Comparison of ENCODE assay signal across 8 mouse cellular contexts in genomic region chr16:10979064-10979803, GRCm38 (mm10).
DNase-seq lines count a peak whose midpoint lies in the region; ATAC-seq and TF ChIP-seq lines count a peak whose summit lies in the region.

No protein-coding gene starts in this region.

- 0 out of 2 replicates have a peak overlapping the region, but pooled peaks have one; percentile 13 for H3K27ac ChIP-seq in liver, embryonic 13.5 days
- H3K27ac ChIP-seq in bone marrow macrophage, adult 2 months (ENCODE audit: insufficient read depth, low read depth, low read length), result 0 out of 2 replicates have a peak overlapping the region, but pooled peaks have one; percentile 11
- H3K27ac ChIP-seq in hindbrain, embryonic 15.5 days (replicated peaks), result 0 out of 2 replicates have a peak overlapping the region, but pooled peaks have one; percentile 3

- peaks cover 64% of the 10 kb centered on the region for H3K4me1 ChIP-seq in liver, embryonic 13.5 days (replicated peaks)
- peaks cover 67% of the 10 kb centered on the region for H3K4me1 ChIP-seq in bone marrow macrophage, adult 2 months (ENCODE audit: control insufficient read depth, insufficient read depth, low read length)
- peaks cover 9% of the 10 kb centered on the region for H3K4me1 ChIP-seq in hindbrain, embryonic 15.5 days (replicated peaks)

- no peaks in the 10 kb centered on the region for H3K9me3 ChIP-seq in liver, embryonic 13.5 days (replicated peaks)
- no peaks in the 10 kb centered on the region for H3K9me3 ChIP-seq in hindbrain, embryonic 15.5 days

- DNase-seq in liver, embryonic 13.5 days, result no peak
- no peak for DNase-seq in liver
- DNase-seq in mesoderm, embryonic 11.5 days (ENCODE audit: low read depth, low spot score), result peak; percentile 47
- DNase-seq in cerebellum, postnatal 4 days (ENCODE audit: low spot score in 2 of 2), result no peak
- DNase-seq in ovary, postnatal 10 days (ENCODE audit: low spot score), result no peak
- DNase-seq in adrenal gland, adult 18-20 months (ENCODE audit: low spot score in 2 of 2), result no peak

- TF ChIP-seq POLR2A in bone marrow macrophage, adult 2 months (IDR thresholded peaks at IDR 0.05; ENCODE audit: borderline replicate concordance, low read depth, low read length), result no peak

- no peak overlapping the region for H3K9ac ChIP-seq in liver, embryonic 13.5 days
- H3K9ac ChIP-seq in hindbrain, embryonic 15.5 days, result no peak overlapping the region

- no peak for TF ChIP-seq CTCF in bone marrow macrophage, adult 2 months (IDR thresholded peaks at IDR 0.05; ENCODE audit: low read depth, low read length)

- H3K4me2 ChIP-seq in liver, embryonic 13.5 days, result no peak overlapping the region
- H3K4me2 ChIP-seq in hindbrain, embryonic 15.5 days, result no peak overlapping the region

- no peak for ATAC-seq in liver, embryonic 13.5 days (ENCODE audit: low read depth)
- no peak for ATAC-seq in hindbrain, embryonic 15.5 days (ENCODE audit: low FRiP score, low read depth)

- no peak overlapping the region for H3K4me3 ChIP-seq in liver, embryonic 13.5 days (replicated peaks)
- no peak overlapping the region for H3K4me3 ChIP-seq in bone marrow macrophage, adult 2 months (ENCODE audit: insufficient read depth, low read length)
- no peak overlapping the region for H3K4me3 ChIP-seq in hindbrain, embryonic 15.5 days

- 59% methylated on average over 11 of the region's 11 CpGs for WGBS in liver, embryonic 13.5 days (ENCODE audit: insufficient replicate concordance)
- WGBS in hindbrain, embryonic 15.5 days, result 49% methylated on average over 11 of the region's 11 CpGs

- no peaks in the 10 kb centered on the region for H3K27me3 ChIP-seq in liver, embryonic 13.5 days
- H3K27me3 ChIP-seq in hindbrain, embryonic 15.5 days, result no peaks in the 10 kb centered on the region

- no peaks in the 10 kb centered on the region for H3K36me3 ChIP-seq in liver, embryonic 13.5 days
- no peaks in the 10 kb centered on the region for H3K36me3 ChIP-seq in hindbrain, embryonic 15.5 days
